Mouse (Mus musculus) heart, adult 18-20 months (tissue): ENCODE data around the gene Ctsg. TPM values are rescaled to one million over a fixed set of nuclear protein-coding genes. Genes with fewer than 3 reads are reported as not detected.

ENCODE experiments used
- microRNA-seq, 2 experiments: library from miRNA; unstranded; fragments of <30 nt; microRNA quantifications; one replicate each; pipeline ENCODE4 v1.2.0; 2022
- total RNA-seq, 2 experiments: library from RNA; stranded (reverse); gene quantifications; 2 replicates each; pipeline ENCODE4 v1.2.3; 2021

Gene Ctsg
- total RNA-seq, 2 experiments from 2014 or later, result not detected

Small RNA genes within 50 kb of the gene (microRNA-seq; reads per million reads assigned to microRNA genes)
- gene Mir6949, result 0 reads per million in 2 experiments

Other genes with a start within 250 kb of the Ctsg start
- 1 to 10 TPM; 7.2 to 7.4 TPM for gene Nynrin, start 248.6 kb downstream of the Ctsg start, total RNA-seq
- not detected for gene Cbln3, start 218.2 kb downstream of the Ctsg start, total RNA-seq
- gene Khnyn, start 217.6 kb downstream of the Ctsg start, total RNA-seq, result 10 to 100 TPM in 1 of 2 experiments, 1 to 10 TPM in 1; 8.6 to 10.0 TPM
- 100 to 1,000 TPM; 119 to 138 TPM for gene Sdr39u1, start 202.3 kb downstream of the Ctsg start, total RNA-seq
- gene Cma1, start 157.9 kb downstream of the Ctsg start, total RNA-seq, result 1 to 10 TPM; 1.6 to 2.5 TPM
- not detected for gene Cma2, start 151.6 kb downstream of the Ctsg start, total RNA-seq
- gene Mcpt1, start 84.6 kb downstream of the Ctsg start, total RNA-seq, result not detected
- gene Mcpt9, start 72.1 kb downstream of the Ctsg start, total RNA-seq, result not detected
- gene Mcpt2, start 60.5 kb downstream of the Ctsg start, total RNA-seq, result not detected
- gene Mcpt4, start 40.3 kb downstream of the Ctsg start, total RNA-seq, result 1 to 10 TPM; 1.3 to 1.6 TPM
- not detected for gene Mcpt8, start 17.3 kb downstream of the Ctsg start, total RNA-seq
- not detected for gene Gzme, start 18.1 kb upstream of the Ctsg start, total RNA-seq
- not detected for gene Gzmd, start 30.0 kb upstream of the Ctsg start, total RNA-seq
- not detected for gene Gzmg, start 57.0 kb upstream of the Ctsg start, total RNA-seq
- gene Gzmn, start 72.0 kb upstream of the Ctsg start, total RNA-seq, result not detected
- not detected for gene Gzmf, start 108.8 kb upstream of the Ctsg start, total RNA-seq
- gene Gzmc, start 132.1 kb upstream of the Ctsg start, total RNA-seq, result not detected
- under 1 TPM in 1 of 2 experiments, not detected in 1; 0.30 TPM for gene Gzmb, start 159.7 kb upstream of the Ctsg start, total RNA-seq